In the genomic region with DNA sequence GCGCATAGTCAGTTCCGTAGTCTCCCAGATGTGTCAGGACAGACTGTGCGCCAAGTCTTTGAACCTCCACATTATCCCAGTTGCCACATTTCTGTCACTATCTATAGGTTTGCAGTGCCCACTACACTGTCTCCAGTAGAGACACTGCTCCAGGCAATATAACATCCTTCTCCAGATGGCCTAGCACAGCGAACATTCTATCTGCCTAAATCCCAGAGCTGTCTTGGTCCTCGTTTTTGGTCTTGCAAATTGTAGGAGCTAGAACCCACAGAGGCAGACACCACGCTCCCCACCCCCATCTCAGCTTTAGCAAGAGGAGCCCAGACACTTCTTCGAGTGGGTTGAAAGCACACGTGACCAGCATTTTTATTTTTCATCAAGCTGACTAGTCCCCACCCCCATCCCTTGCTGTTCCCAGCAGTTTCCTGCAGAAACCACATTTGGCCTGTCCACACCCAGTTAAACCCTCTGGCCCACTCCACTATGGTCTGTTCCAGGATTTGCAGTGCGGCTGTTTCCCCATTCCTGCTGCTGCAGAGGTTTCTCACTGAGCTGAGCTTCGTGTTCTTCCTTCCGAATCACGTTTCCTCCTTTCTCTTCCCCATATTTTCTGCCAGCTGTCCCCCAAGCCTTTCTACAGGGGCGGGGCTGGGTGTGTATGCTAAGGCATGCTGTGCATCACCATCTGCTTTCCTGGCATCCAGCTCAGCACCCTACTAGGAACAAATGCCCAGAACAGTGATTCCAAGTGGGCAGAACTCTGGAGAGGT, we compare ENCODE assay signal across 7 mouse cellular contexts. TPM values are rescaled to one million over a fixed set of nuclear protein-coding genes. Genes with fewer than 3 reads are reported as not detected.
DNase-seq lines count a peak whose midpoint lies in the region; ATAC-seq and TF ChIP-seq lines count a peak whose summit lies in the region.

No protein-coding gene starts in this region.

- peak overlapping the region; percentile 89 for H3K4me3 ChIP-seq in G1E (ENCODE audit: low read depth, low read length)
- peak overlapping the region; percentile 85 for H3K4me3 ChIP-seq in lung, embryonic 15.5 days

- no peaks in the 10 kb centered on the region for H3K9me3 ChIP-seq in G1E (replicated peaks)
- H3K9me3 ChIP-seq in lung, embryonic 15.5 days, result no peaks in the 10 kb centered on the region

- H3K27me3 ChIP-seq in G1E (ENCODE audit: insufficient read depth, low read length), result peaks cover 20% of the 10 kb centered on the region
- no peaks in the 10 kb centered on the region for H3K27me3 ChIP-seq in lung, embryonic 15.5 days

- no peak for TF ChIP-seq CTCF in G1E (IDR thresholded peaks at IDR 0.05; ENCODE audit: low read depth, low read length)

- H3K9ac ChIP-seq in lung, embryonic 15.5 days, result 0 out of 2 replicates have a peak overlapping the region, but pooled peaks have one; percentile 48

- H3K4me1 ChIP-seq in G1E (ENCODE audit: insufficient read depth, low read depth, low read length), result peaks cover 34% of the 10 kb centered on the region
- H3K4me1 ChIP-seq in lung, embryonic 15.5 days, result peaks cover 25% of the 10 kb centered on the region

- 50% methylated on average over 13 of the region's 13 CpGs for WGBS in lung, embryonic 15.5 days

- peaks cover 19% of the 10 kb centered on the region for H3K36me3 ChIP-seq in G1E (replicated peaks)
- H3K36me3 ChIP-seq in lung, embryonic 15.5 days, result no peaks in the 10 kb centered on the region

- peak overlapping the region; percentile 62 for H3K27ac ChIP-seq in lung, embryonic 15.5 days

- ATAC-seq in G1E (ENCODE audit: extremely low read depth, insufficient number of reproducible peaks, low FRiP score, poor library complexity, severe bottlenecking), result no peak
- peak; percentile 60 to 68 for ATAC-seq in hematopoietic stem cell, adult 5-6 weeks (replicated peaks in 1 of 2; ENCODE audit: insufficient read depth in 1 of 2, low FRiP score in 2 of 2, low TSS enrichment in 1 of 2, low read depth in 1 of 2, poor library complexity in 2 of 2, severe bottlenecking in 2 of 2)
- ATAC-seq in lung, embryonic 15.5 days (ENCODE audit: borderline replicate concordance, extremely low read depth, low FRiP score, low TSS enrichment), result peak; percentile 17; the same call in 1 of the 2 replicates

- peak overlapping the region; percentile 86 for H3K4me2 ChIP-seq in lung, embryonic 15.5 days

- DNase-seq in G1E (ENCODE audit: low spot score), result no peak
- DNase-seq in cerebellum, adult 11-12 months, result peak; percentile 96
- peak; percentile 84 for DNase-seq in frontal cortex, adult 2 months (ENCODE audit: extremely low spot score in 1 of 2, low spot score in 1 of 2)
- DNase-seq in layer of hippocampus, postnatal 10 days (ENCODE audit: low spot score in 2 of 2), result peak; percentile 56 to 63
- DNase-seq in right cerebral cortex, adult 18-20 months, result peak; percentile 88

RNA-seq across cellular contexts. Expression of a gene that starts 0.8 kb away (rescaled TPM):
- total RNA-seq in G1E (2014; fragmentation: Nextera tagmentation) (15.4 and 19.4 TPM in 2 replicates), G1E (2017) (25.1 and 32.5 TPM in 2 replicates)
- polyA plus RNA-seq in G1E (2012), result 14.4 and 19.2 TPM in 2 replicates
- polyA plus RNA-seq in frontal cortex, adult 2 months (2012; rRNA removed), result 35.8 and 46.7 TPM in 2 replicates
- total RNA-seq in hematopoietic stem cell, adult 5-6 weeks (2017), result 16.6 and 26.5 TPM in 2 replicates
- total RNA-seq in layer of hippocampus, postnatal 10 days (2021), result 10 to 100 TPM; 68.7 to 69.8 TPM
- 39.5 and 40.9 TPM in 2 replicates for polyA plus RNA-seq in lung, embryonic 15.5 days (2015; fragmentation: Nextera tagmentation; extraction: Ambion mirVana)

RNA-seq across cellular contexts. Expression of a gene that starts 21.5 kb away (rescaled TPM):
- total RNA-seq in G1E (2014; fragmentation: Nextera tagmentation) (1.0 and 3.2 TPM in 2 replicates), G1E (2017) (4.5 and 5.3 TPM in 2 replicates)
- 2.8 TPM in 2 replicates for polyA plus RNA-seq in G1E (2012)
- 94.5 and 96.8 TPM in 2 replicates for polyA plus RNA-seq in frontal cortex, adult 2 months (2012; rRNA removed)
- total RNA-seq in hematopoietic stem cell, adult 5-6 weeks (2017), result 38.4 and 40.7 TPM in 2 replicates
- total RNA-seq in layer of hippocampus, postnatal 10 days (2021), result 100 to 1,000 TPM; 271 to 272 TPM
- polyA plus RNA-seq in lung, embryonic 15.5 days (2015; fragmentation: Nextera tagmentation; extraction: Ambion mirVana), result 69.1 and 73.4 TPM in 2 replicates
